Mouse (Mus musculus): ENCODE results near the gene Padi6. TPM values are rescaled to one million over a fixed set of nuclear protein-coding genes. Genes with fewer than 3 reads are reported as not detected.

The Padi6 gene
- polyA plus RNA-seq, 1 experiment from 2014 or later: not detected

Small RNA genes lying within 50 kb of the gene (microRNA-seq; reads per million reads assigned to microRNA genes)
- gene Gm23045 (not detected), gene Gm25951 (not detected)

Other genes with a start within 250 kb of the Padi6 start
- 5.7 and 6.6 TPM in 2 replicates for gene Arhgef10l, start 76.6 kb downstream of the Padi6 start, polyA plus RNA-seq (2015; fragmentation: Nextera tagmentation; extraction: Ambion mirVana)
- 8.9 and 9.7 TPM in 2 replicates for gene Rcc2, start 42.1 kb downstream of the Padi6 start, polyA plus RNA-seq (2015; fragmentation: Nextera tagmentation; extraction: Ambion mirVana)
- 3.1 and 4.2 TPM in 2 replicates for gene Padi4, start 31.6 kb upstream of the Padi6 start, polyA plus RNA-seq (2015; fragmentation: Nextera tagmentation; extraction: Ambion mirVana)
- gene Padi3, start 68.0 kb upstream of the Padi6 start, polyA plus RNA-seq (2015; fragmentation: Nextera tagmentation; extraction: Ambion mirVana): 0.09 and 0.11 TPM in 2 replicates
- gene Padi1, start 103.1 kb upstream of the Padi6 start, polyA plus RNA-seq (2015; fragmentation: Nextera tagmentation; extraction: Ambion mirVana): 0.02 TPM in 1 of 2 replicates, not detected in the other
- gene Padi2, start 163.7 kb upstream of the Padi6 start, polyA plus RNA-seq (2015; fragmentation: Nextera tagmentation; extraction: Ambion mirVana): 1.6 and 1.7 TPM in 2 replicates
- 190 and 193 TPM in 2 replicates for gene Sdhb, start 218.6 kb upstream of the Padi6 start, polyA plus RNA-seq (2015; fragmentation: Nextera tagmentation; extraction: Ambion mirVana)
- 15.7 and 18.3 TPM in 2 replicates for gene Atp13a2, start 244.2 kb upstream of the Padi6 start, polyA plus RNA-seq (2015; fragmentation: Nextera tagmentation; extraction: Ambion mirVana)

All from liver, embryonic 16.5 days (tissue).